Mouse (Mus musculus) layer of hippocampus, postnatal 36 days (tissue): ENCODE results near the gene Gm49673. TPM values are rescaled to one million over a fixed set of nuclear protein-coding genes. Genes with fewer than 3 reads are reported as not detected.
"Not testable (repeated sequence)": the region's sequence is repeated elsewhere in the genome, so short reads cannot be mapped to it uniquely, and the experiment has no call there.

Experiments
- DNase-seq, 2 experiments: peaks; one replicate each; pipeline ENCODE4 v3.0.0; 2022
- total RNA-seq, 2 experiments: library from RNA; stranded (reverse); gene quantifications; 2 replicates each; pipeline ENCODE4 v1.2.3; 2021

The Gm49673 gene
- total RNA-seq, 2 experiments from 2014 or later = 0.15 TPM; not detected in 1

DNA sequence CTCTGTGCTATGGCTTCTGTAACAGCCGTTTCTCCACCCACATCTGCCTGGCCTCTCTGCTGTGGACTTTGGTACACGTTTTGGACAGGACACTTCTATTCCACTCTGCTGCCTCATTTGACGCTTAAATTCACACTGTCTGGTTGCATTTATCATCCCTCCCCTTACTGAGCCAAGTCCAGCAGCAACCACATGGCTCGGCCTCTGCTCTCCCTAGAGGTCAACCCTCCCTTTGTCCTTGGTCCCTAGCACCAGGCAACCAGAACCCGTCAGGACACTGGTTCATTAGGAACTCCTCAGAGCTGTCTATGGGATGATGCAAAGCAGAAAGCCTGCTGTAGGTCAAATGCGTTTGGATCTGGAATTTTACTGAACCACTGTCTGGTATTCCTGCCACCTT is 16.7 kb downstream of the Gm49673 start:
- not testable (repeated sequence) for DNase-seq

DNA sequence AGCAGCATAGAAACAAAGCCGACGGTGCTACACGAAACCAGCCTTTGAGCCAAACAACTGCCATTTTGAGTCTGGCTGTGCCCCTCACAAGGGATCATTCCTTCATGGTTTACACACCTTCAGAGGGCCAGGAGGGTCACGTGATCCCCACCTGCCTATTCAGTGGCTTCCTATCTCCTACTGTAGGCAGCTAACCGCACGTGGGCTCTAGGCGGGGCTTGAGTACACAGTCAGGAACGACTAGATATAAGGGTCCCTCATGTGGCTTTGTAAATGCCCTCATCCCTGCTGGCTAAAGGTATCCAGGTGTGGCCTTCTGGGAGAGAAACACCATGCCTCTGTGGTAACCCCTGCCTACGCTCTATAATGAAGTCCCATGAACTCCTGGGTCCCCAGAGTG is 18.0 kb downstream of the Gm49673 start:
- DNase-seq = not testable (repeated sequence)

DNA sequence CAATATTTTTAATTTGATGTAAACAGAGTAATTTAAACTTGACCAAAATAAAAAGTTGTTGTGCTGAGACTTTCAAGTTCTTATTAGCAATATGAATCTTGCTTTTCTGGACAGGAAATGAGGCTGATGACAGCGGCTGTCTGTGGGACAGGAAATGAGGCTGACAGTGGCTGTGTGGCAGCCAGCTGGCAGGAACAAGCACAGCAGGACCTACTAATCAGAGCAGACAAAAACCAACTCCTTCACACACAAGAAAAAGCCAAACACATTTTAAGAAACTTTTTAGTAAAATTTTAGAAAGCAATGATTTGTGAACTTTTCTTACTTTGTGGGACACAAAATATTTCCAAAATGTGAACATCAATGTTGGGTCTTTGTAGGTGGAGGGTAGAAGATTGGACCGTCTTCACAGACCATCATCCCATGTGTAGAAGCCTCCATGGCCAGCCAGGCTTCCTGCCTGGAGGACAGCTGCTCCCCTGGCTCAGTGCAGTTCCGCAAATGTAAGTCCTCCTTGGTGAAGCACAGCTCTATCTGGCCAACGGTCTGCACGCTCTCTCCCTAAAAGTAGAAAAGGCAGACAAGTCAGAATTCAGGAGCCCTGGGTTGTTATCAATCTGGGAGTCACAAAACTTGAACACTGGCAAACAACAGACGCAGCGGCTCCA is 19.1 kb downstream of the Gm49673 start:
- not testable (repeated sequence) for DNase-seq

DNA sequence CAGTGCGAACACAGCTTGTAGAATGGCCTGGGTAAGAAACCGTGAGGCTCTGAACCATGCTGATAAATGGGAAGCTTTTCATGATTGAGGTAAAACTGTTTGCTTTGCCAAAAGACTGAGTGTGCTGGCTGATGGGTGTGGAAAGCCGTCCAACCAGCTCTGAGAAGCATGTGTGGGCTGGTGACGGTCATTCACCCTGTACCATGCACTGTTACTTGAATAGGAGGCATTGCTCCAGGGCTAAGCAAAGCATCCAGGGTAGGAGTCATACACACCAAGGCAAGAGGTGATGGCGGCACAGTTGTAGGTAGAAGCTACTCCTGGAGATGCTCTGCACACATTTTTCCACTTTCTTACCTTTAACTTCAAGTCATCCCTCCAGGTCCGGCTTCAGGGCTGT is 23.0 kb downstream of the Gm49673 start:
- not testable (repeated sequence) for DNase-seq

DNA sequence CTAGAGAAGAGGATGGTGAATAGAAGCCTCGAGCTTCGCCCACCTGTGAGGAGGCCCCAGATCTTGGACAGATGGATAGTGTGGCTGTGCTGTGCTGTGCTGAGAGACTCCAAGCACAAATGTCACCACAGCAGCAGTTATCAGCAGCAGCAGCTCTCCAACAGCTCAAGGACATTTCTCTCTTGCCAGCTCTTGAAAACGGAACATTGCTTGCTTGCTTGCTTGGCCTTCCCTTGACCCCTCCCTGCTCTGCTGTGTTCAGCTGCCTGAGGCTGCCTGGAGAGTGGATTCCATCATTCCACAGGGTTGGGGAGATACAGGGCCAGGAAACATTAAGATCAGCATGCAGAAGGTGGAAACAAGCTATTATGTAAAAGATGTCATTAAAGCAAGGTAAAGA is 24.6 kb downstream of the Gm49673 start:
- not testable (repeated sequence) for DNase-seq

DNA sequence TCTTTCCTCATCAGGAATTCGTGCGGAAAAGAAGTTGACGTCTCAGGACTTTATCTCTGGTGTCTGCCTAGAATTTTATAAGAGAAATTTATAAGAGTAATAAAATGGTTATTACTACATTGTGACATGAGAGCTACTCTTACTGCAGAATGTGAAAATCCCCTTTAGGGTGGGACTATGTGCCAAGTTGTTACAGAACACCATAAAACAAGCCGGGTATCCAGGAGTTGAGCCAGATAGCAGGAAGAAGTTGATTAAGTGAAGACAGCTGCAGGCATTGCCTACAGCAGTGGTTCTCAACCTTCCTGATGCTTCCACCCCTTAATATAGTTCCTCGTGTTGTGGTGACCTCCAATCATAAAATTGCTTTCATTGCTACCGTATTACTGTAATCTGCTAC is 30.7 kb downstream of the Gm49673 start:
- not testable (repeated sequence) for DNase-seq

DNA sequence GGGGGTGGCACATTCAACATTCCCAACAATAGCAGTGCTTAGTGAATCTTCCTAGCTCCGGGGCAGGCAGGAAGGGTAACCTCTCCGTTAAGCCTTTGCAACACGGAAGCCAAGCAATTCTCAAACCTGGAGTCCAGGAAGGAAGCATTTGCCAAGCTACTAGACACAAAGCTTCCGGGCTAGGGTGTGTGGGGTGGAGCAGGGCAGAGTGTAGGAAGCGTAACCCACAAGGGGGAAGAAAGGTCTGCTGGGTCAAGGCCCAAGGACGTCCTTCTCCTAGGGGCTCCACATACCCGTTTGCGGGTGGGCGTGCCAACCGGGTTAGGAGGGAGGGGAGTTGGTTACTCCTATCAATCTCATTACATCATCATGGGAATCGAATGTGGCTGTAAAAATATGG is 31.2 kb downstream of the Gm49673 start:
- DNase-seq = not testable (repeated sequence)

DNA sequence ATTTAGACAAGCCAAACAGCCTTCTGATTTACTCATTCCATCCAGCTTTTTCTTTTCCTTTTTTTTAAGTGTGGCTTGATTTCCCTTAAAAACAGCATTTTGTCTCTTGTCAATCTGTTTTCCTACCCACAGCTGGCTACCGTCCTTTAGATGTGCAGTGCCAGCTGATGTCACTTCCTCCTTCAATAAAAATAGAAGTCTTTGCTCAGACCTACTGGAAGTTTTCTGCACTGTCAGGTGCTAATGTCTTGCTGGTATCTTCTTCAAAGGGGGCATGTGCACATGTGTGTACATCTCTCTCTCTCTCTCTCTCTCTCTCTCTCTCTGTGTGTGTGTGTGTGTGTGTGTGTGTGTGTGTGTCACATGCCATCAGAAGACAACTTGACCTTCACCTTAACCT is 35.4 kb downstream of the Gm49673 start:
- not testable (repeated sequence) for DNase-seq

DNA sequence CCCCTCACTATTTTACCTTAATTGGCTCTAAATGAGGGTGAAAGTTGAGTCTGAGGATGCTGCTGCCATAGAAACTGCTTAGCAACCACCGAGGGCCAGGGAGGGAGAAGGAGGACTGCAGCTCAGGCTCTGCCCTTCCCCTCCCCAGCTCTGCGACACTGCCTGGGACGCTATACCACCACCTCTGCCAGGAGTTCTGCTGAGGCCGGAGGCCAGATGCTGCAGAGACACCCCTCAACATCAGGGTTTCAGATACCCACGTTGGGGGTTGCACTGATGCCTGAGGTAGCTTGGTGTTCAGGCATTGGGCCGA is 46.3 kb downstream of the Gm49673 start:
- DNase-seq = not testable (repeated sequence)

DNA sequence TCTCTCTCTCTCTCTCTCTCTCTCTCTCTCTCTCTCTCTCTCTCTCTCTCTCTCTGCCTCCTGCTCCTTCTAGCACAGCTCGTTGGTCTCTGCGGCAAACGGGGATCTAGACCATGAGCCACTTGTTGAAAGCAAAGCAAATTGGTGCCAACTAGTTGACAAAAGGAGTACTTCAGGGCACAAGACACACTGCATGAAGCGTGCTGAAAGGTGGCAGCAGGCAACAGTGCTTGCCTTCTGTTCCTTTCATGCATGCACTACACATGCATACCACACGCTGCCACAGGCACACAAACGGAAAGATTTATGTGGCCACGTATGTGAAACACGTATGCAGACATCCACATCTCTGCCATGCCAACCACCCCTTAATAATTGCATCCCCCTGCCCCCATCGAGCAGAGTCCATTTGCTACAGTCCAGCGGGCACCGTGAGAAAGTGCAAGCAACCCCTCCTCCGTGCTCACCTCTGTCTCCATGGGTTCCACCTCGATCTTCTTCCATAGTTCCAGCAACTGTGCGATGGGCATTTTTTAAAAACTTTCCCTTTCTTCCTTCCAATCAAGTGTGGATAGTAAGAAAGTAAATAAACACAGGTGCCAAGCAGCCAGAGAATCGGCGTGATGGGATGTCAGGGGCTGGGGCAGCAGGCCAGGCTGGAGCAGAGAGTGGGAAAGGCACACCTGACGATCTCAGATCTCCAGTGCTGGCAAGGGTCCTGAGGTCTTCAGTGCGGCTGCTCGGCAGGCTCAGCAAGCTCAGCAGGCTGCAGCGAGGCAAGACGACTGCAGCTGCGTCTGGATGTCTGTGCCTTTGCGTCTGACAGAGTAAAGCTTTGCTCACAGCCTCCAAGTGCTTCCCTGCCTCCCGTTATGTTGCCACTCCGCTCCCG is 46.9 kb downstream of the Gm49673 start:
- not testable (repeated sequence) for DNase-seq

DNA sequence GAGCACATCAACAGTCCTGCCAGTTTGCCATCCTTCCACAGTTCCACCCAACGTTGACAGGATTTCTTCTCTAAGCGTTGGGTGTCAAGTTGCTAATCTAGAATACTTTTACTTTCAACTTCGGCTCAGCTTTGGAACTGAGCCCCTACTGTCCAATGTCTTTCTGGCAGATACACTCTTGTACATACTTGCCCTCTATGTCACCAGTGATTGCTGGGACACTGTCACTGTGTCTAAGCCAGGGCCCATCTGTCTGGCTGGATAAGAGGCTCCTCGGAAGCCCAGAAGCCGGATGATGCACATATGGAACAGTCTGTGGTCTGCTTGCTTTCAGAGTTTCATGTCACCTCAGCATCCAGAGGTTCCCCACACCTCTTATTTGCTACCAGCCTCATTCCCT is 51.4 kb downstream of the Gm49673 start:
- DNase-seq = not testable (repeated sequence)

DNA sequence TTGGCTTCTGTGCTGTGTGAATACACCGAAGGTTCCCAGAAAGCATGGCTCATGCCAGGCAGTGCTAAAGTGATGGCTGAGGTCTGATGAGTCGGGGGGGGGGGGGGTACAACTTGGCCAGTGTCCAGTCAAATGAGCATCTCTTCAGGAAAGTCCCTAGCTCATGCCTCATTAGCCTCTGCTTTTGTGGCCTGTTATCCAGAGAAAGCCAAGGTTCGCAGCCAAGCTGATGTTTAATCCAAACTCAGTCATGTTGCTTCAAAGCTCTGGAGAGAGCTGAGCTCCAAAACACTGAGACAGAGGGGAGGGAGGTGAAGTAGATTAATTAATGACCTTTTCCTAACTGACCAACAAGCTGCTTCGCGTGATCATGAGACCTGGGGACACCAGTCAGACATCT is 51.9 kb downstream of the Gm49673 start:
- not testable (repeated sequence) for DNase-seq

DNA sequence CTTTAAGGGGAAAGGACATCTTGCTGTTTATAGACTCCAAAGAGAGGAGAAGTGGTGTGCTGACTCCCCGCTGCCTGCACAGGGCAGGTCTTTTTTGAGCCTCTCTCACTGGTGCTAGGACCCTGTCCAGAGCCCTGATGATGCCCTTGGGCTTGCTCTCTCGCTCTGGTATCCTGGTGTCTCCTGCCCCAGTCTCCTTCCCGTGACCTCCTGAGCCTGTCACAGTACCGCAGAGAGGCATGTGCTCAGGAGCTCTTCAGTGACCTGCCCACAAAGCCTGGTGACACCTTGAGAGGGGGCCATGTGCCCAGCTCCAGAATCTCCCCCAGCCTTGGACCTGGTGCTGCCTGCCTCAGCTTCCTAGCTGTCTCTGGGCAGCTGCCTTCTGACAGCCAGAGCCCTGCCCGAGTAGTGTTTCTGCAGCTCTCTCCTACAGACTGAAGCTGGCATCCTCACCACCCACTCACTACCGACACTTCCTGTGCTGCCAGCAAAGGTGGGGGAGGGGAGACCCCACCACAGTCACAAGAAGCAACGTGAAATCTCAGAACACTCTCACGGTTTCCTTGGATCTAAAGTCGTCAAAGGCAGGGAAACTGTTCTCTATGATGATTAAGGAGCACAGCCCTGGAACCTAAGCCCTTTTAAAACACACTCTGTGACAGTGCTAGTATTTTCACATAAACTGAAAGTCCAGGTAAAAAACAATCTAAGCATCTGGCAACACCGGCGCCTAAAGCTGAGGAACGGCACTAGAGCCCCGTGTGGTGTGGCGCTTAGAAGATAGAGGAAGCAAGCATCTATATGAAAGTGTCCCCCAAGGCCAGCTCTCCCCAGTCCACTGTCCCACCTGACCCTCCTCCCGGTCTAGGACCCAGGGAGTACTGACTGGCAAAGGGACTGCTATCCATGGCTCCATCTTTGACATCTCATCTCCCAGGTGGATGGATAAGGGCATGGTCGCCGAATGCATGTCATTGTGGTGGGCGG is 54.8 kb downstream of the Gm49673 start:
- DNase-seq = not testable (repeated sequence)

DNA sequence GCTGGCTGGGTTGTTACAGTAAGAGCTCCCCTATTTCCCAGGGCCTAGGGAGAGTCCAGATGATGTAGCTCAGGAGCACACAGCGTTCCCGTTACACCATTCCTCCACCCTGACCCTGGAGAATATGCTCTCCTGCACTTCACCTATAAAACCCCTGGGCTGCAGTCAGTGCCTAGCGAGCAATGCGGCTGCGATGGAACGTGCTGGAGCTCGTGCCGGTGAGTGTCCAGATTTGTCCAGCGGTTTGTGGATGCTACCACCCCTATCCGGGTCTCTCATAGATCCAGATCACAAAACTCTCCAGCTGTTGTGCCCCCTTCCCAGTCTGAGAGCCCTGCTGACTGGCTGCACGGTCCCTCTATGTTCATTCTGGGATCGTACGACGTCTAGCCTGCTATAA is 56.3 kb downstream of the Gm49673 start:
- DNase-seq = not testable (repeated sequence)

DNA sequence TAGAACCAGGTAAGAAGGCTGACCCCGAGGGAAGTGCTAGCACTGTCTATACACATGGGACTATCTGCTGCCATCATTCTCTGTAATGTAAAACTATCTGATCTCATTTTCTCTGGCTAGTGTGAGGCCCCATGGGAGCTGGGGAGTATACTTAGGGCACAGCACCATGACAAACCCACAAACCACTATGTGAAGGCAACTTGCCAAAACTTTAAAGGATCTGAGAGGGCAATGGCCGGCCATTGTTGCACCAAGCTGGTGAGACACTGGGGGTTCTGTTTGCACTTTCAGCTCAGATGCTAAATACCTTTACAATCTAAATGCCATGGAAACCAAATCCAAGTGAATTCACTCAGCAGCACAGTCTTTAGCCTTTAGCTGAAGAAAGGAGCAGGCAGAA is 77.7 kb downstream of the Gm49673 start:
- DNase-seq = not testable (repeated sequence)

DNA sequence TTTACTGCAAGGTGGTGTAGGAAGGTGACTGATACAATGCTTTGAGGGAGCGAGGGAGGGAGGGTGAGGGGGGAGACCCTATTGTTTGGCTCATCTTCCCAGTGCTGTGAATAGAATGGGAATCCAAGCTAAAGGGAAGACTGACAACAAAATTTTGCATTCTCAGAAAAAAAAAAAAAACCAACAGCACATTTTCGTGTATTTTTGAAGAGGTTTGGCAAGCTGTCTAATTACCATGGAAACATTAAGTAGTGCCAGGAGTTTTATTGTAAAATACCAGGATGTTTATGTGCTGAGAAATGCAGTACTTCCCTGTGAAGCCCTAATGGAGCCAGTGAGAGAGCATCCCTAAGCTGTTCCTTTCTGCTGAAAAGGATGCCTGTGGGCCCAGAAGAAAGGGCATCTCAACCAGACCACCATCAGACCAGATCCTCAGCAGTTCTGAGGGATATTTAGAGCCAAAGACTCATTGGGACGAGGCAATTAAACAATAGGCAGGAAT is 90.9 kb downstream of the Gm49673 start:
- not testable (repeated sequence) for DNase-seq

DNA sequence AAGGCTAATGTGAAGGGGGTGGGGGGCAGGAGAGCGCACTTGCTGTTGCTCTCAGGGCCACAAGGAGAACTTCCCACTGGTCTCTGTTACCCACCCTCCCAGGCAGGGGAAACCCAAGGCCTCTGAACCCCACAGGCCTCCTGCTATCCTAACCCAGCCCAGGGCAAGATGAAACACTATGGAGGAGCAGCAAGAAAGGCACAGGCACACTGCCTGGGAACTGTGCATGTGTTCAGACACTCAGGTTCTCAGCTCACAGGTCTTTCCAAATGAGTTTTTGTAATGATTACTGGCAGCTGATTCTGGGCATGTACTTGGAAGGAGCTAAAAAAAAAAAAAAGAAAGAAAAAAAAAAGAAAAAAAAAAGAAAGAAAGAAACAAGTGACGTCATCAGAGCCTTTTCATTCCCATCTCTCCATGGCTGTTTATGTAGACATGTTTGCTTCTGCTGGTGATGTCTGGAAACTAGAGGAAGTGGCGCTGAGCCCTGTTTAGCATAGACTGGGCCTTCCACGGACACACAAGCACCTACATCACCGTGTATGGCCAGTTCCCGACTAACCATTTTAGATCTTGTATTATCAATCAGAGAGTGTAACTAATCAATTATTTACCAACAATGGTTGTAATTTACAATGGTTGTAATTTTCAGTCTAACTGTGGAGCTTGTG is 91.5 kb downstream of the Gm49673 start:
- DNase-seq = not testable (repeated sequence)

DNA sequence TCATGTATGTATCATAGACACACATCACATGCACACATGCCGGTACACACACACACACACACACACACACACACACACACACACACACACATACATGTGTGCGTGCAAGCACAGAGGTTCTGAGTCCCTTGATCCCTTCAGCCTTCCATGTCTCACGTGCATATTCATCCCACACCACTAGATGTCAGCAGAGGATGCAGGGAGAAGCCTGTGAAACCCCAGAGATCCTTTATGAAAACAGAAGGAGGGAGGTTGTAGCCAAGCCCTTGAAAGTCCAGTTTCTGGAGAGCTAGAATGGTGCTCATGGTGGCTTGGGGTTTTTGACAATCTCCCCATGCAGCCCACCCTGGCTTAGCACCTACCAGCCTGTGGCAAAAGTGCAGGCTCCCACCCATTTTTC is 96.3 kb downstream of the Gm49673 start:
- peak; percentile 68 to 76 for DNase-seq

DNA sequence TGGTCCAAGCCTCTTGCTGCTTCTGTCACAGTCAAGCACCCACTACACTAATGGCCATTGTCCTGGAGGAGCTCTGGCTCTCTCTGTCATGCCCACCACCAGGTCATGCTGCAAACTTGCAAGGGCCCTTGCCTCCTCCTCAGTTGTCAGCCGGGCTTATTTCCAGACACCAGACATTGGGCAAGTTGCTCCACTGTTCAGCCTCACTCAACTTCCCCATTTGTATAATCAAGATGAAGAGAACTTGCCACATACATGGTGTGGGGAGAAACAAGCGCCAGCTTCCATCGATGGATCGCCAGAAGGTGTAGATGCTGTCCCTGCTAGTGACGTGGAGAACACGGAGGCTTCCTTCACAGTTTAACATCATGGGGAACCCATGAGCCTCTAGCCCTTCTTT is 97.4 kb downstream of the Gm49673 start:
- not testable (repeated sequence) for DNase-seq

DNA sequence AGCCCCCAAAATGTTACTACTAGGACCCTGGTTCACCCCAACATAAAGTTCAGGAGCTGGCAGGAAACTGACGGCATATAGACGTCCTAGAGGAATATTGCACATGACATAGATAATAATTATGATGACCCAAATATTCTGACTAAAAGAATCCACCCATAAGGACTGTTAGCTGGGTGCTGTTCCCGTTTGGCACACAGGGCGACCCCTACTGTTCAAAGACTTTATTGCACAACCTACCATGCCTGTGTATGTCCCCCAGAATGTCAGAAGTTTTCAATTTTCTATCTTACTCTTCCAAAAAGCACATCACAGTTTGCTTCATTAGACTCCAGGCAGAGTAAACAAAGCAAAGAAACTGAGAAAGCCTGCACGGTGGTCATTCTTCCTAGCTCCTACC is 101.4 kb downstream of the Gm49673 start:
- peak; percentile 39 to 55 for DNase-seq

DNA sequence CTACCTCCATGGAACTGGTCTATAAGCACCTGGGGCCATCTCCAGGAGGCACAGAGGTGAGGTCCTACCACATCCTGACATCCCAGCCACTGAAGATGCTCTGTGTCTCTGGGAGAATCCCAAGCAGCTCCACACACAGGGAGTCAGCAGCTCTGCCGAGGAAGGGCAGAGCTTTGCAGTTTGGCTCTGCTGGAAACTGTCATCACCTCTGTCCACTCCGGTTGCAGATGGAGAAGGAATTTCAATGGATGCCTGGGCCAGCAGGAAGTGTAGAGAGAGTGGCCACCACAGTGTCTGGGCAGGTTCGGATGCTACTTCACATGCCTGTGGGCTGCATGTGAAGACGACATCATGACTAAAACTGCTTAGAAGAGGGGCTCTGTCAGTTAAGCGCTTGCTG is 106.4 kb downstream of the Gm49673 start:
- DNase-seq = not testable (repeated sequence)
